Mouse (Mus musculus) spleen, postnatal 10 days (tissue): ENCODE results near the gene Gdpd3.

Experiments
- DNase-seq, 2 experiments: peaks; one replicate each; pipeline ENCODE4 v3.0.0; 2021 to 2022; ENCODE audit warnings: low spot score in 2 of 2

Gdpd3 gene

GRCm38 (mm10) chr7:126786142-126786541 is 20.0 kb downstream of the Gdpd3 start:
- no peak for DNase-seq

- DNase-seq: no peak
Measured at GRCm38 (mm10) chr7:126789141-126789540, 23.0 kb downstream of the Gdpd3 start.

GRCm38 (mm10) chr7:126791851-126792720 is 26.0 kb downstream of the Gdpd3 start, which contains the start of gene Ppp4c:
Gene Ppp4c, minus strand, starts transcription at chr7:126792496.
- DNase-seq: peak; percentile 87 to 99

GRCm38 (mm10) chr7:126792721-126793443 is 26.7 kb downstream of the Gdpd3 start:
- peak in 1 of 2 experiments; percentile 25 for DNase-seq

GRCm38 (mm10) chr7:126793456-126794270 is 27.5 kb downstream of the Gdpd3 start:
- DNase-seq: no peak

- DNase-seq: no peak
Measured at GRCm38 (mm10) chr7:126794271-126794605, 28.1 kb downstream of the Gdpd3 start.

- DNase-seq: no peak
Measured at GRCm38 (mm10) chr7:126795387-126796317, 29.5 kb downstream of the Gdpd3 start.

- DNase-seq: peak in 1 of 2 experiments; percentile 67
Measured at GRCm38 (mm10) chr7:126796350-126796932, 30.3 kb downstream of the Gdpd3 start.

- DNase-seq: peak in 1 of 2 experiments; percentile 43
Measured at GRCm38 (mm10) chr7:126797411-126798126, 31.4 kb downstream of the Gdpd3 start, which contains the start of gene Fam57b. Gene Fam57b, plus strand, starts transcription at chr7:126797668.

GRCm38 (mm10) chr7:126798127-126799049 is 32.3 kb downstream of the Gdpd3 start:
- DNase-seq: peak; percentile 62 to 72

GRCm38 (mm10) chr7:126799050-126799467 is 32.9 kb downstream of the Gdpd3 start:
- peak; percentile 85 to 93 for DNase-seq

- DNase-seq: peak in 1 of 2 experiments; percentile 72
Measured at GRCm38 (mm10) chr7:126799468-126800268, 33.5 kb downstream of the Gdpd3 start.

GRCm38 (mm10) chr7:126800269-126801056 is 34.3 kb downstream of the Gdpd3 start:
- DNase-seq: no peak

- no peak for DNase-seq
Measured at GRCm38 (mm10) chr7:126801057-126801422, 34.9 kb downstream of the Gdpd3 start.

GRCm38 (mm10) chr7:126802134-126802889 is 36.2 kb downstream of the Gdpd3 start:
- DNase-seq: no peak

- no peak for DNase-seq
Measured at GRCm38 (mm10) chr7:126803181-126803580, 37.0 kb downstream of the Gdpd3 start.
